Mouse (Mus musculus) embryonic facial prominence, embryonic 13.5 days (tissue): Measurements from ENCODE around the gene Idnk. TPM values are rescaled to one million over a fixed set of nuclear protein-coding genes. Genes with fewer than 3 reads are reported as not detected.

Experiments
- ATAC-seq: fragments of 200-750 bp; cut with Nextera tagmentation; 2 replicates; pipeline ENCODE4 v1.8.0; 2017; ENCODE audit warnings: low read depth; ENCODE audit not compliant: insufficient number of reproducible peaks, insufficient read depth, low FRiP score, low TSS enrichment
- H3K27ac ChIP-seq: fragments of 300-500 bp; sonication (generic); 2 replicates; pipeline ENCODE4 v1.5.1; 2015; ENCODE audit warnings: moderate library complexity, mild to moderate bottlenecking, inconsistent platforms
- H3K27me3 ChIP-seq: fragments of 300-500 bp; sonication (generic); 2 replicates; pipeline ENCODE4 v1.6.1; 2015; ENCODE audit warnings: mild to moderate bottlenecking, inconsistent platforms
- H3K36me3 ChIP-seq: fragments of 300-500 bp; sonication (generic); 2 replicates; pipeline ENCODE4 v1.6.1; 2015; ENCODE audit warnings: mild to moderate bottlenecking, inconsistent platforms
- H3K4me1 ChIP-seq: fragments of 300-500 bp; sonication (generic); 2 replicates; pipeline ENCODE4 v1.6.1; 2015; ENCODE audit warnings: inconsistent platforms
- H3K4me2 ChIP-seq: fragments of 300-500 bp; sonication (generic); 2 replicates; pipeline ENCODE4 v1.6.1; 2015; ENCODE audit warnings: moderate library complexity, mild to moderate bottlenecking, inconsistent platforms
- H3K4me3 ChIP-seq: fragments of 300-500 bp; sonication (generic); 2 replicates; pipeline ENCODE4 v1.5.1; 2015; ENCODE audit warnings: mild to moderate bottlenecking, inconsistent platforms
- H3K9ac ChIP-seq: fragments of 300-500 bp; sonication (generic); 2 replicates; pipeline ENCODE4 v1.6.1; 2015; ENCODE audit warnings: mild to moderate bottlenecking, inconsistent platforms
- H3K9me3 ChIP-seq: fragments of 300-500 bp; sonication (generic); 2 replicates; pipeline ENCODE4 v1.6.1; 2016; ENCODE audit warnings: inconsistent platforms
- WGBS: fragments of 180-500 bp; shearing (Covaris S2); methylation state at CpG from one replicate; pipeline ENCODE4 v1.1.7; 2015; ENCODE audit warnings: mixed read lengths; 5-methylcytosine and 5-hydroxymethylcytosine counted together
- polyA plus RNA-seq: library from polyadenylated mRNA; unstranded; fragments of >200 nt; fragmentation: Nextera tagmentation; extraction: Ambion mirVana; gene quantifications from 2 replicates; pipeline ENCODE4 v1.2.1, GENCODE M21; 2015

Gene Idnk
- polyA plus RNA-seq, 1 experiment from 2014 or later: 46.3 TPM

DNA sequence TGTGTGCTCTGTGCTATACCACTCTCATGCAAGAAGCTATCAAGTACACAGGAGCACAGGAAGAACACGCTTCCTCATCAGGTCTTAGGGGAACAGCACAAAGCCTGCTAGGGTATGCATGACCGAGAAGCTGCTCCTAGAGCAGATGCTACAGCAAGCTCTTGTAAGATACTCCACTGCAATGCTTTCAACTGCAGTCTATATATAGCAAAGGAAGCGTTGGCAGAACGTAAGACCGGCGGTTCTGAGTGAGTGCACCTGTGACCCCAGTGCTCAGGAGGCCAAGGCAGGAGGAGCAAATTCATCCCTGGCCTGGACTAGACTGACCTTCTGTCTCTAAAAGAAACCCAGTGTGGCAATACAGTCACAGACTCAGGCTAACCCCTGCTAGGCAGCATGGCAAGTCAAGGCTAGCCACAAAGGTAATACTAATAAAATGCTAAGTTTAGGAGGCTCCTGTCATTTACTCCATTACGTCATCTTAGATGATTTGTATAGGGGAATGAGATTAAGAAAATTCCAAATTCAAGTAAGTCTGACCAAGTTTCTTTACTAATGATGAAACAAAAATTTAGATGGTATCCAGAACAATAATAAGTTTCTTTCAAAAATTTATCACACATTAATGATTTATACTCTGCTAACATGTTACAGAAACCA, 40.7 kb downstream of the Idnk start:
- Histone ChIP-seq H3K4me2 (no peak overlapping the region), H3K9ac (no peak overlapping the region), H3K4me1 (peaks cover 12% of the 10 kb centered on the region), H3K36me3 (peaks cover 37% of the 10 kb centered on the region), H3K4me3 (no peak overlapping the region), H3K9me3 (no peaks in the 10 kb centered on the region), H3K27ac (no peak overlapping the region), H3K27me3 (no peaks in the 10 kb centered on the region)
- no peak for ATAC-seq
- WGBS: 91% methylated on average over 7 of the region's 7 CpGs

DNA sequence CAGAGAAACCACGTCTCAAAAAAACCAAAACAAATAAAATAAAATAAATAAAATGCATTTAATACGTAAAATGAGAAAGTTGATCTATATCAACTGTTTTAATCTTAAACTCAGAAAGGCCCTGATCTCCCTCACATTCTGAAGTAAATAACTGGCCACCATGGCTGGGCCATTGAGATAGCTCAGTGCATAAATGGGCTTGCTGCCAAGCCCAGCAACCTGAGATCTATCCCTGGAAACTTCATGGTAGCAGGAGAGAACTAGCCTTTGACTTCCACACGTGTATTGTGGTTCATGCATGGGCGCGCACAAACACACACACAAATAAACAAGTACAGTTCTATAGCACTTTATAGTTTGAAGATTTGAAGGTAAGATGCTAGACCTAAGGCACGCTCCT, 43.9 kb downstream of the Idnk start:
- ATAC-seq: no peak
- Histone ChIP-seq H3K9ac (no peak overlapping the region), H3K36me3 (peaks cover 12% of the 10 kb centered on the region), H3K9me3 (no peaks in the 10 kb centered on the region), H3K4me2 (no peak overlapping the region), H3K27ac (no peak overlapping the region), H3K27me3 (no peaks in the 10 kb centered on the region), H3K4me1 (peaks cover 12% of the 10 kb centered on the region), H3K4me3 (no peak overlapping the region)
- 84% methylated on average over 6 of the region's 6 CpGs for WGBS

DNA sequence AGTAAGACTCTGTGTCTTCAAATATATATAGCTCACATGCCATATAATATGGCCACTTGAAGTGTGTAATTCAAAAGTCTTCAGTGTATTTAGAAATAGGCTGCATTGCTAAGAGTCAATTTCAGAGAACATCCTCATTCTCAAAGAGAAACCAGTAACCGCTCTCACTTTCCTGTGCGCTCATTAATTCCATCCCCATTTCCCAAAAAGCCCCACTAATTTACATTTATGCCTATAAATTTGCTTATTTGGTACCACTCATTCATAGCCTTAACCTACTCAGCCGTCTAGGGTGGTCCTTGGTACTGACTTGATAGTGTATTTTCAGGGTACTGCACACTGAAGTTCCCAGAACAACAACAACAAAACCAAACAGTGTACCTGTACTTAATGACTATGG, 44.5 kb downstream of the Idnk start:
- H3K36me3 ChIP-seq: peaks cover 11% of the 10 kb centered on the region
- H3K27ac ChIP-seq: no peak overlapping the region
- H3K4me2 ChIP-seq: no peak overlapping the region
- WGBS: 94% methylated on average over 3 of the region's 3 CpGs
- H3K9me3 ChIP-seq: no peaks in the 10 kb centered on the region
- ATAC-seq: no peak
- no peak overlapping the region for H3K4me3 ChIP-seq
- H3K9ac ChIP-seq: no peak overlapping the region
- peaks cover 12% of the 10 kb centered on the region for H3K4me1 ChIP-seq
- no peaks in the 10 kb centered on the region for H3K27me3 ChIP-seq

DNA sequence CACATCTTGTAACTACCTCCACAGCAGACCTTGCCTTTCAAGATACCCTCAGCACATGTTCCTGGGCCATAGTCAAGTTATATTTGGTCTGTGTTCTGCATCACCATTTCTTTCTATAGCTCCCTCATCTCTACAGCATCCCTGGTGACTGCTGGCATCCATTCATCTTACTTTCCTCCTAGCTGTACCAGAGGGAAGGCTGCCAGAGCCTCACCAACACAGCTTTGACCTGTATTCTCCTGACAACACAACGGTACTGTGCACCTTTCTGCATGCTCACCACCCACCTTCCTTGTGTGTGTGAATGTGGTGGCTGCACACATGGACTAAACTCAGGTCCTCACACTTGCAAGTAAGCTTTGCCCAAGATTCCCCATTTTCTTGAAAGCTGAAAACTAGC, 45.5 kb downstream of the Idnk start:
- Histone ChIP-seq H3K4me3 (no peak overlapping the region), H3K9ac (no peak overlapping the region), H3K4me1 (peaks cover 12% of the 10 kb centered on the region), H3K27ac (no peak overlapping the region), H3K36me3 (peaks cover 3% of the 10 kb centered on the region; the same call in 1 of the 2 replicates), H3K4me2 (no peak overlapping the region), H3K9me3 (no peaks in the 10 kb centered on the region), H3K27me3 (no peaks in the 10 kb centered on the region)
- ATAC-seq: no peak
- WGBS: 97% methylated on average over 1 of the region's 1 CpGs

DNA sequence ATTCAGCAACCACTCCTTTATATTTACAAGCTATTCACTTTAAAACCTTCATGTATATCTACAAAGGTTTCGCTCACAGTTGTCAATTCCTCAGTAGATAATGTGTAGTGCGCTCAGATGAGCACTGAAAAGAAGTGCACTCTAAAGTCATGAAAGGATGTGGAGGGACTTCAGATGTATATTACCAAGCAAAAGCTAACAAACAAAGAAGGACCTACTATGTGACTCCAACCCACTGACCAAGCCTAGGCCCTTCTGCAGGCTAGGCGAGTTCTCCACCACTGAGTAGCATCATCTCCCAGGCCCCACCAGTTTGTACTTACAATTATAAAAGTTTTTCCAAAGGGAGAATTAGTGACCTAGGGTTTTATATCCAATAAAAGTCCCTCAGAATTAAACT, 46.8 kb downstream of the Idnk start:
- no peak overlapping the region for H3K27ac ChIP-seq
- no peak overlapping the region for H3K4me2 ChIP-seq
- no peaks in the 10 kb centered on the region for H3K27me3 ChIP-seq
- 96% methylated on average over 3 of the region's 3 CpGs for WGBS
- no peaks in the 10 kb centered on the region for H3K9me3 ChIP-seq
- H3K4me3 ChIP-seq: no peak overlapping the region
- no peak overlapping the region for H3K9ac ChIP-seq
- H3K4me1 ChIP-seq: peaks cover 9% of the 10 kb centered on the region
- H3K36me3 ChIP-seq: no peaks in the 10 kb centered on the region
- no peak for ATAC-seq

DNA sequence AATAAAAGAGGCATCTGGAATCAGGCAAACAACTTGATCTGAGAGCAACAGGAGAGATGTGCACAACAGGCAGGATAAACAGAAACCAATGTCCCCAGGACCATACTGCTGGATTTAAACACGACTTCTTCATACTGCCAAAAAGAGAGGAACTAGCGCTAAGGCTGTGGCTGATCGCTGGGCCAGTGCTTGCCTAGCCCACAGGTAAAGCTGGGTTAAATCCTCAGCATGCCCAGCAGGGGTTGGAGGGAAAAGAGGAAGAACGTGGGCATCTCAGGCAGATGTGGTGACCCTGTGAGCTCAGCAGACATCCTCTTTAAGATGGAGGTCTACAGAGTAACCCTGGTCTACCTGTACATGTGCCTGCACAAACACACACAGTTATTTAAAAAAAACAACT, 47.5 kb downstream of the Idnk start:
- no peak overlapping the region for H3K4me2 ChIP-seq
- no peak overlapping the region for H3K4me3 ChIP-seq
- no peak overlapping the region for H3K9ac ChIP-seq
- 69% methylated on average over 4 of the region's 4 CpGs for WGBS
- H3K36me3 ChIP-seq: no peaks in the 10 kb centered on the region
- H3K27ac ChIP-seq: no peak overlapping the region
- ATAC-seq: no peak
- no peaks in the 10 kb centered on the region for H3K27me3 ChIP-seq
- H3K4me1 ChIP-seq: 0 out of 2 replicates have a peak, but pooled peaks cover 8% of the 10 kb centered on the region
- H3K9me3 ChIP-seq: no peaks in the 10 kb centered on the region

DNA sequence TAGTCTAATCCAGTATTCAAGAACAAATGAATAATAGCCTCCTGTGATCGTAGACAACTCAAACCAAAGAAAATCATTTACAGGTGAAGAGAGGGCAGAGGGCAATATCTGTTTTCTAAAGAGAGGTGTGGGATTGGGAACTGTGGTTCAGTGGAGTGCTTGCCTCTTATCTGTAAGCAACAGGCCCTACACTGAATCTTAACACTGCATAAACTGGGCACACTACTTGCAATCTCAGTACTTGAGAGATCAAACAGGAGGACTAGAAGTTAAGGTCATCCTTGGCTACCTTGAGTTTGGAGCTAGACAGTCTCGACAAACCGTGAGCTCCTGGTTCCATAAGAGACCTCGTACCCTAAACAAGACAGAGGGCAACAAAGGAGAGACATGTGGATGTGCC, 48.6 kb downstream of the Idnk start:
- Histone ChIP-seq H3K4me2 (no peak overlapping the region), H3K9me3 (no peaks in the 10 kb centered on the region), H3K4me1 (peaks cover 15% of the 10 kb centered on the region; the same call in 1 of the 2 replicates), H3K36me3 (no peaks in the 10 kb centered on the region), H3K9ac (no peak overlapping the region), H3K27me3 (no peaks in the 10 kb centered on the region), H3K27ac (no peak overlapping the region), H3K4me3 (no peak overlapping the region)
- no peak for ATAC-seq
- WGBS: 82% methylated on average over 4 of the region's 4 CpGs

DNA sequence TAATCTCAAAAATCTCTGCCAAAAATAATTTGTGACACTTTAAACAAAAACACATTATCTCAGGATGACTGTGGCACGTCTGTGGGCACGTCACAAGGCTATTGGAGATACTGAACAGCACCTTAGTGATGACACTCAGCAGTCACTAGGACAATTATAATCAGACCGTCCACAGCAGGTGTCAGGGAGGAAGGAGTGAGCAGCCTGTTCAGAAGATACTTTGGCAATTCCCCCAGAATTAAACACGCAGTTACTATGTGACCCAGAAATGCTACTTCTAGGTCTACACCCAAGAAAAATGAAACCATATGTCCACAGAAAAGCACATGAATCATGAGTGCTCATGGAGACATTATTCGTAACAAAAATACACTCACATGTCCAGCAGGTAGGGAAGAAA, 53.0 kb downstream of the Idnk start:
- ATAC-seq: no peak
- Histone ChIP-seq H3K4me2 (no peak overlapping the region), H3K9ac (no peak overlapping the region), H3K27me3 (no peaks in the 10 kb centered on the region), H3K4me3 (no peak overlapping the region), H3K27ac (no peak overlapping the region), H3K9me3 (no peaks in the 10 kb centered on the region), H3K36me3 (no peaks in the 10 kb centered on the region), H3K4me1 (peaks cover 28% of the 10 kb centered on the region)
- WGBS: 51% methylated on average over 5 of the region's 5 CpGs

DNA sequence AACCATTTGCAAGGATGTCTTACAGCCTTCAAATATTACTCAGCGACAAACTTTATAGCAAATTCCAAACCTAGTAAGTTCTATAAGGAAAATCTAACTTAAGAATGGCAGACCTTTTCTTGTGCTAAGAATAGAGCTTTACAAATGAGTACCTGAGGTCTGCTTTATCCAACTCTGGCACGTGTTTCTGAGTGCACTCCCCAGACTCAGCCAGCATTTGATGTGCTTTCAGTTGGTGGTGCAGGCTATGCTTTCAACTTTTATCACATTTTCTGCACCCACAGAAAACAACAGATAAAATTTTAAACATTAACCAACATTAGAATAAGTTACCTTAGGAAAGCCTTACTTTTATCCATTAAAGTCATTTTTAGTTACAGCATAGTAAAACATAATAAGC, 55.1 kb downstream of the Idnk start:
- no peak overlapping the region for H3K4me3 ChIP-seq
- H3K4me1 ChIP-seq: peaks cover 34% of the 10 kb centered on the region
- ATAC-seq: no peak
- H3K36me3 ChIP-seq: no peaks in the 10 kb centered on the region
- no peaks in the 10 kb centered on the region for H3K27me3 ChIP-seq
- H3K27ac ChIP-seq: no peak overlapping the region
- 89% methylated on average over 2 of the region's 2 CpGs for WGBS
- no peak overlapping the region for H3K4me2 ChIP-seq
- no peaks in the 10 kb centered on the region for H3K9me3 ChIP-seq
- H3K9ac ChIP-seq: no peak overlapping the region

DNA sequence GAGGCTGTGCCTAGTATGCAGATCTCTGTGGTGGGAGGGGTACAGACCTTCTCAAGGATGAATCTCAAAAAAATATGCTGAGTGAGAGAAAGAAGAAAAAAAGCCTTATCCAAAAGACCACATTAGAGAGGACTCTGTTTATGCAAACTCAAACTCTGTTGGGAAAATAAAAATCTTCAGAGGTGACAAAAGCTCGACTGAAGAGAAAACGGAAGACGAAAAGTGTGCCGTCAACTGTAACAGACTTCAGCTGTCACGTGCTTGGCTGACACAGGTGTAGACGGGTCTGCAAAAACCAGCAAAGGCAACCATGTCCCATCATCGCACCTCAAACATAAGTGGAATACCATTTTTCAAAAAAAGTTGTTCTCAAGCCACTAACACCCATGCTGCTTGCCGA, 56.4 kb downstream of the Idnk start:
- WGBS: 65% methylated on average over 8 of the region's 8 CpGs
- no peak overlapping the region for H3K27ac ChIP-seq
- H3K4me2 ChIP-seq: peak overlapping the region; percentile 87
- peaks cover 34% of the 10 kb centered on the region for H3K4me1 ChIP-seq
- no peaks in the 10 kb centered on the region for H3K27me3 ChIP-seq
- no peaks in the 10 kb centered on the region for H3K36me3 ChIP-seq
- no peaks in the 10 kb centered on the region for H3K9me3 ChIP-seq
- ATAC-seq: no peak
- H3K4me3 ChIP-seq: peak overlapping the region; percentile 99
- peak overlapping the region; percentile 99 for H3K9ac ChIP-seq
